Comparison of ENCODE assay signal across 29 mouse cellular contexts in the genomic region with DNA sequence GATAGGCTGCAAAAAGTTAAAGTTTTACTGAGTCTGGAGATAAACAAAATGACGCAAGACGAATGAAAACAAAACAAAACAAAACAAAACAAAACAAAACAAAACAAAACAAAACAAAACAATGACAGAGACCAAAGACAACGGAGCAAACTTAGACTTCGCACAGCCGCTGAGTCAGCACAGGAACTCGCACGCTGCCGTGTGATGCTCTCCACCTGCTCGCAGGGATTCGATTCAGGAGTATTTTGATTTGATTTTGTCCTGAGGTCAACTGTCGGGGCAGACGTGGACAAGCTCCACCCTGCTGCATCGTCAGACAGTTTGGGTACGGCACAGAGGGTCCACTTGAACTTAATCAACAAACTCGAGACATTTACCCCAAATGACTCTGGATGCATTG.
DNase-seq lines count a peak whose midpoint lies in the region; ATAC-seq and TF ChIP-seq lines count a peak whose summit lies in the region.
"Had no signal": no experiment of that assay in that cellular context is flagged by ENCODE, and none has a peak within 500 bp of the region (broad histone marks: within the 10 kb centered on the region; RNA-seq: fewer than 3 reads in every experiment).

No protein-coding gene starts in this region.

- TF ChIP-seq POLR2A in ES-Bruce4 (IDR thresholded peaks at IDR 0.05; ENCODE audit: insufficient read depth, low read length) = no peak

- no peak for ATAC-seq in heart, embryonic 12.5 days (ENCODE audit: insufficient number of reproducible peaks, low FRiP score)
- no peak for ATAC-seq in kidney, embryonic 15.5 days (replicated peaks; ENCODE audit: low FRiP score)
- ATAC-seq: activated CD4-positive, CD25-positive, alpha-beta regulatory T cell, adult 4 months; forebrain, embryonic 14.5 days; hindbrain, postnatal 0 days; midbrain, embryonic 15.5 days had no signal

- no peak overlapping the region for H3K9ac ChIP-seq in heart, embryonic 12.5 days
- no peak overlapping the region for H3K9ac ChIP-seq in kidney, embryonic 15.5 days
- no peak overlapping the region for H3K9ac ChIP-seq in ES-Bruce4 (ENCODE audit: low read depth, poor library complexity, severe bottlenecking)
- H3K9ac ChIP-seq: limb, embryonic 12.5 days; liver, embryonic 15.5 days; lung, embryonic 14.5 days; midbrain, embryonic 15.5 days; neural tube, embryonic 15.5 days; stomach, embryonic 15.5 days had no signal

- peaks cover 41% of the 10 kb centered on the region for H3K4me1 ChIP-seq in heart, embryonic 12.5 days (replicated peaks)
- H3K4me1 ChIP-seq in kidney, embryonic 15.5 days = peaks cover 42% of the 10 kb centered on the region
- peaks cover 8% of the 10 kb centered on the region for H3K4me1 ChIP-seq in ES-Bruce4 (ENCODE audit: control insufficient read depth, insufficient read depth, low read length)
- peaks cover 64% of the 10 kb centered on the region for H3K4me1 ChIP-seq in limb, embryonic 10.5 days
- H3K4me1 ChIP-seq: liver, embryonic 15.5 days had no signal

- no peaks in the 10 kb centered on the region for H3K36me3 ChIP-seq in heart, embryonic 12.5 days
- no peaks in the 10 kb centered on the region for H3K36me3 ChIP-seq in kidney, embryonic 15.5 days
- no peaks in the 10 kb centered on the region for H3K36me3 ChIP-seq in ES-Bruce4 (ENCODE audit: control insufficient read depth, insufficient read depth, low read length, poor library complexity, severe bottlenecking)
- H3K36me3 ChIP-seq in limb, embryonic 10.5 days = no peaks in the 10 kb centered on the region
- H3K36me3 ChIP-seq: heart, embryonic 10.5 days; limb, embryonic 12.5 days; liver, embryonic 15.5 days; midbrain, embryonic 15.5 days; neural tube, embryonic 15.5 days; stomach, embryonic 15.5 days had no signal

- H3K4me2 ChIP-seq in heart, embryonic 12.5 days = peak overlapping the region; percentile 20
- peak overlapping the region; percentile 33; the same call in 1 of the 2 replicates for H3K4me2 ChIP-seq in kidney, embryonic 15.5 days
- H3K4me2 ChIP-seq: limb, embryonic 12.5 days; liver, embryonic 15.5 days; lung, embryonic 14.5 days; midbrain, embryonic 15.5 days; neural tube, embryonic 15.5 days; stomach, embryonic 15.5 days had no signal

- no peaks in the 10 kb centered on the region for H3K27me3 ChIP-seq in heart, embryonic 12.5 days (replicated peaks)
- no peaks in the 10 kb centered on the region for H3K27me3 ChIP-seq in kidney, embryonic 15.5 days
- H3K27me3 ChIP-seq in ES-Bruce4 (ENCODE audit: control insufficient read depth, insufficient read depth, low read length, poor library complexity, severe bottlenecking) = no peaks in the 10 kb centered on the region
- H3K27me3 ChIP-seq in limb, embryonic 10.5 days (ENCODE audit: low read depth, poor library complexity, severe bottlenecking) = no peaks in the 10 kb centered on the region
- H3K27me3 ChIP-seq: limb, embryonic 12.5 days; liver, embryonic 15.5 days; midbrain, embryonic 15.5 days; neural tube, embryonic 15.5 days; stomach, embryonic 15.5 days had no signal

- H3K27ac ChIP-seq in heart, embryonic 12.5 days (ENCODE audit: poor library complexity, severe bottlenecking) = no peak overlapping the region
- H3K27ac ChIP-seq in kidney, embryonic 15.5 days = no peak overlapping the region
- 0 out of 2 replicates have a peak overlapping the region, but pooled peaks have one; percentile 13 for H3K27ac ChIP-seq in ES-Bruce4 (ENCODE audit: insufficient read depth, low read length)
- H3K27ac ChIP-seq in limb, embryonic 10.5 days = peak overlapping the region; percentile 61
- H3K27ac ChIP-seq: hindbrain, postnatal 0 days; limb, embryonic 12.5 days; liver, embryonic 15.5 days; midbrain, embryonic 15.5 days; neural tube, embryonic 15.5 days; stomach, embryonic 15.5 days had no signal

- peak; percentile 48; the same call in 1 of the 2 replicates for TF ChIP-seq EP300 in ES-Bruce4 (IDR thresholded peaks at IDR 0.05; ENCODE audit: insufficient read depth, low read depth, low read length)

- no peak overlapping the region for H3K4me3 ChIP-seq in heart, embryonic 12.5 days
- H3K4me3 ChIP-seq in kidney, embryonic 15.5 days (replicated peaks) = no peak overlapping the region
- H3K4me3 ChIP-seq in ES-Bruce4 (ENCODE audit: low read depth, low read length) = no peak overlapping the region
- H3K4me3 ChIP-seq in limb, embryonic 10.5 days = no peak overlapping the region
- H3K4me3 ChIP-seq: heart, embryonic 10.5 days; limb, embryonic 12.5 days; liver, embryonic 15.5 days; midbrain, embryonic 15.5 days; neural tube, embryonic 15.5 days; stomach, embryonic 15.5 days had no signal

- no peak for DNase-seq in heart, adult 8-10 months (ENCODE audit: low spot score)
- DNase-seq in kidney, postnatal 25 days = no peak
- no peak for DNase-seq in limb, embryonic 10.5 days (ENCODE audit: low spot score)
- DNase-seq in thymus, postnatal 36 days = no peak
- DNase-seq: adrenal gland, adult 8-10 months; cerebellum, adult 8-10 months; cerebellum, postnatal 25 days; gastrocnemius, postnatal 25 days; heart, postnatal 14 days; kidney, adult 11 months; kidney, postnatal 14 days; lung, embryonic 14.5 days; lung, postnatal 14 days; retina, postnatal 1 day; right cerebral cortex, postnatal 14 days; thymus, adult 18-20 months; thymus, postnatal 25 days had no signal

- H3K9me3 ChIP-seq in heart, embryonic 12.5 days (replicated peaks) = no peaks in the 10 kb centered on the region
- H3K9me3 ChIP-seq in kidney, embryonic 15.5 days (replicated peaks) = no peaks in the 10 kb centered on the region
- H3K9me3 ChIP-seq in ES-Bruce4 (replicated peaks; ENCODE audit: control insufficient read depth, insufficient read depth, low read length, poor library complexity, severe bottlenecking) = no peaks in the 10 kb centered on the region
- no peaks in the 10 kb centered on the region for H3K9me3 ChIP-seq in limb, embryonic 10.5 days (replicated peaks)
- H3K9me3 ChIP-seq: heart, embryonic 10.5 days; limb, embryonic 12.5 days; liver, embryonic 15.5 days; midbrain, embryonic 15.5 days; neural tube, embryonic 15.5 days; stomach, embryonic 15.5 days had no signal

- WGBS in heart, embryonic 12.5 days = 55% methylated on average over 15 of the region's 15 CpGs
- WGBS in kidney, embryonic 15.5 days = 47% methylated on average over 15 of the region's 15 CpGs
- 80% methylated on average over 15 of the region's 15 CpGs for WGBS in limb, embryonic 10.5 days

- TF ChIP-seq CTCF in ES-Bruce4 (IDR thresholded peaks at IDR 0.05; ENCODE audit: low read depth, low read length) = no peak

Comparison
In these comparisons a context has a peak if more than half of its experiments do, and no peak if none do; other contexts are left out.
1. H3K27ac ChIP-seq: peak in ES-Bruce4 (single experiment) and limb, embryonic 10.5 days (single experiment); none in heart, embryonic 12.5 days (single experiment) and kidney, embryonic 15.5 days (single experiment).